Mouse (Mus musculus) olfactory bulb, adult 2 months (tissue): Measurements from ENCODE around the gene Exosc5. TPM values are rescaled to one million over a fixed set of nuclear protein-coding genes. Genes with fewer than 3 reads are reported as not detected.

ENCODE experiments used
- H3K27ac ChIP-seq: fragments of 200-500 bp; 2 replicates; pipeline ENCODE4 v1.5.1; 2012; ENCODE audit warnings: low read depth, low read length; ENCODE audit not compliant: insufficient read depth
- H3K4me1 ChIP-seq: fragments of 200-500 bp; 2 replicates; pipeline ENCODE4 v1.6.1; 2012; ENCODE audit warnings: low read length; ENCODE audit not compliant: control insufficient read depth, insufficient read depth
- H3K4me3 ChIP-seq: fragments of 200-500 bp; 2 replicates; pipeline ENCODE4 v1.5.1; 2012; ENCODE audit warnings: mild to moderate bottlenecking, low read depth, low read length, moderate library complexity; ENCODE audit not compliant: insufficient read depth
- CTCF ChIP-seq: fragments of 200-500 bp; IDR thresholded peaks from 2 replicates; pipeline ENCODE4 v1.5.1; 2012; ENCODE audit warnings: low read depth, mild to moderate bottlenecking, low read length, moderate library complexity; ENCODE audit not compliant: insufficient read depth
- POLR2A ChIP-seq: fragments of 200-500 bp; IDR thresholded peaks from 2 replicates; pipeline ENCODE4 v1.6.1; 2012; ENCODE audit warnings: mild to moderate bottlenecking, low read depth, low read length, moderate library complexity; ENCODE audit not compliant: insufficient read depth
- WGBS: fragments of 180-500 bp; shearing (Covaris S2); methylation state at CpG from one replicate; pipeline ENCODE4 v1.1.7; 2018; 5-methylcytosine and 5-hydroxymethylcytosine counted together
- polyA plus RNA-seq: library from polyadenylated mRNA; stranded (reverse); fragments of >200 nt; gene quantifications from 2 replicates; pipeline ENCODE4 v1.2.4, GENCODE M21; 2012; ENCODE audit warnings: low replicate concordance; ENCODE audit not compliant: missing spikeins, insufficient read depth, insufficient read length

Exosc5 gene
- polyA plus RNA-seq, 1 experiment: not detected

- Histone ChIP-seq H3K4me1 (peaks cover 22% of the 10 kb centered on the region), H3K4me3 (no peak overlapping the region), H3K27ac (no peak overlapping the region)
- 92% methylated on average over 12 of the region's 12 CpGs for WGBS
- TF ChIP-seq CTCF (no peak), POLR2A (no peak)
Measured at GRCm38 (mm10) chr7:25652244-25652759, 6.7 kb upstream of the Exosc5 start.

DNA sequence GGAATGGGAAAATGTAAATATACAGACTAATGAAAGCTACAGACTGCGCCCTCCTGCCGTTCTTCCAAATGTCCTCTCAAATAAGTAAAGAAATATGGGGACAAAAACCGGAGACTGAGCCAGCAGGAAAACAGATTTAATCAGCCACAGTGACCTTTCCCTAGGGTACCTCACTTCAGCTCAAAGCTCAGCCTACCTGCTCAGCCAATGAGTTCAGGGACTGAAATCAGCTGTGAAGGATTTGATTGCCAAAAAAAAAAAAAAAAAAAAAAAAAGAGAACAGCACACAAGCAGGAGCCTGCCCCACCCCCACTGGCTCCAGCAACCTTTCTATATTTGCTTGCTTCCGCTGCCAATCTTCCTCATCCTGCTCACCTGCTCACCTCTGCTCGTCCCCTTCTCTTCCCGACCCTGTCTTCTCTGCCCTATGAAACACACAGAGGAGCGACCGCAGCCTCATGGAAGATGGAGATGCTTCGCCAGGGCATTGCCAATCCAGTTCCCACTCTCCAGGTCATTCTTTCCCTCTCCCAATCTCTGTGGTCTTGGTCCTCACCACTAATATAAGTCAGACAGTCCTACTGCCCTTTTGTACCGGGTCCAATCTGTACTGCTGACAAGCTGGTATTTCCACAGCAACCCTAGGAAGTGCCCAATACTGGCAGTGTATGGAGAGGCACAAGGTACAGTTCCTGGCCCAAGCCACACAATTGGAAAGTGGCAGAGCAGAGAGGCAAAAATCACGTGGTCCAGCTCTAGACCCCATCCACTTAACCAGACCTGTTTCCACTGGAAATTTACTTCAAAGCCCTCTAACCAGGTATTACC, 3.1 kb upstream of the Exosc5 start:
- no peak for TF ChIP-seq CTCF
- TF ChIP-seq POLR2A: no peak
- Histone ChIP-seq H3K4me1 (peaks cover 16% of the 10 kb centered on the region), H3K4me3 (no peak overlapping the region), H3K27ac (no peak overlapping the region)
- WGBS: 74% methylated on average over 11 of the region's 11 CpGs

- Histone ChIP-seq H3K4me3 (peak overlapping the region; percentile 62), H3K4me1 (peaks cover 16% of the 10 kb centered on the region), H3K27ac (no peak overlapping the region)
- 21% methylated on average over 10 of the region's 10 CpGs for WGBS
- TF ChIP-seq CTCF (no peak), POLR2A (no peak)
Measured at GRCm38 (mm10) chr7:25657785-25658184, 1.2 kb upstream of the Exosc5 start.

DNA sequence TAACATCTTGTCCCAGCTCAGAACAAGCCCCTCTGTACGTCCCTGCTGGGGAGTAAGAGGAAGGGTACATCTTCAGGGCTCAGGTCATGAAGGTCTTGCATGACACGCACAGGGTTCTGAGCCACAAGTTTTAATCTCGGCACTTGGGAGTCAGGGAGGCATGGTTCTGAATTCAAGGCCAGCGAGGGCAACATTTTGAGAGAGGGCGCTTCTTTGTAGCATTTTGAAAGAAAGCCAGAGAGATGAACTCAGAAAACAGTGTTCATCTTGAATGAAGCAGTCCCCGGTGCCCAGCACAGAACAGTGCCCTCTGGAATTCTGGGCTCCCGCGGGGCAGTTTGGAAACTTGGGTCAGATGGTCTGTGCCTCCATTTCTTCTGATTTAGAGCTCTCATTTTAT, 7.4 kb downstream of the Exosc5 start:
- TF ChIP-seq POLR2A (no peak), CTCF (no peak)
- no peak overlapping the region for H3K4me3 ChIP-seq
- H3K4me1 ChIP-seq: no peaks in the 10 kb centered on the region
- WGBS: 89% methylated on average over 8 of the region's 8 CpGs
- no peak overlapping the region for H3K27ac ChIP-seq

DNA sequence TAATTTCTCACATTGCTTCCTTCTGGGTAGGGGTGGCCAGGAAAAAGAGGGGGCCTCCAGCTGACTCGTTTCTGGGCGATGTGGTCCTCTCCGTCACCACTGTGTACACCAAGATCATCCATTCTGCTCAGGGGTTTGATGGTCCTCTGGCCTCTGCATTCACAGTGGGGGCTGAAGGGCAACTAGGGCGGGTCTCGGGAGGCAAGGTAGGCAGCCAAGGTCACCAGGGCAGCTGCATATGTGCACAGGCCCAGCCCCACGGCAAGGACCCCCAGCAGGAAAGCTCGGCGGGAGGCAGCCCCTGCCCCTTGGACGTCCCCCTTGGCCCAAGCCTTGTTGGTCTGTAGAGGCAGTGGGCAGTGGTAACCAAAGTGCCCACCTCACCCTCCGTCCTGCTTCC, 10.2 kb downstream of the Exosc5 start:
- H3K27ac ChIP-seq: no peak overlapping the region
- WGBS: 93% methylated on average over 10 of the region's 10 CpGs

DNA sequence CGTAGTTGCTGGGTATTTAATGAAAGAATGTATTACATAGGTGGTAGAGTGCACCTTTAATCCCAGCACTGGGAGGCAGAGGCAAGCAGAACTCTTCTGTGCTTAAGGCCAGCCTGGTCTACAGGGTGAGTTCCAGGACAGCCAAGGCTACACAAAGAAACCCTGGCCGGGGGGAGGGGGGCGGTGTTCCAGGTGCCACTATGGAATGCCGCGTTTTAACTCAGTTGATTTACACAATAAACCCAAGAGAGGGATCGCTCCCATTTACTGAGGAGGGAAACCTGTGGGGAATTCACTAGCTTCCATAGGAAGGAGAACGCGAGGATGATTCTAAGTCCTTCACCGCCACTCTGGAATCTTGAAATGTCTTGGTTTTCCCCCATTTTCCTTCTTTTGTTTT, 10.7 kb downstream of the Exosc5 start:
- Histone ChIP-seq H3K4me3 (no peak overlapping the region), H3K4me1 (0 out of 2 replicates have a peak, but pooled peaks cover 2% of the 10 kb centered on the region), H3K27ac (no peak overlapping the region)
- 81% methylated on average over 9 of the region's 9 CpGs for WGBS
- no peak for TF ChIP-seq CTCF
- no peak for TF ChIP-seq POLR2A

More for the DNA sequence above, 10.2 kb downstream of the Exosc5 start:
- no peak overlapping the region for H3K4me3 ChIP-seq
- TF ChIP-seq CTCF (no peak), POLR2A (no peak)
- no peaks in the 10 kb centered on the region for H3K4me1 ChIP-seq

- Histone ChIP-seq H3K27ac (no peak overlapping the region), H3K4me1 (0 out of 2 replicates have a peak, but pooled peaks cover 2% of the 10 kb centered on the region), H3K4me3 (no peak overlapping the region)
- TF ChIP-seq CTCF: no peak
- TF ChIP-seq POLR2A: no peak
- 89% methylated on average over 4 of the region's 4 CpGs for WGBS
Measured at GRCm38 (mm10) chr7:25670096-25670495, 11.1 kb downstream of the Exosc5 start.

- Histone ChIP-seq H3K27ac (no peak overlapping the region), H3K4me3 (no peak overlapping the region), H3K4me1 (peaks cover 12% of the 10 kb centered on the region; the same call in 1 of the 2 replicates)
- 74% methylated on average over 2 of the region's 2 CpGs for WGBS
- TF ChIP-seq POLR2A (no peak), CTCF (no peak)
Measured at GRCm38 (mm10) chr7:25671686-25672085, 12.7 kb downstream of the Exosc5 start.

- H3K4me1 ChIP-seq: peaks cover 13% of the 10 kb centered on the region; the same call in 1 of the 2 replicates
- WGBS: 56% methylated on average over 4 of the region's 4 CpGs
- no peak overlapping the region for H3K4me3 ChIP-seq
- H3K27ac ChIP-seq: no peak overlapping the region
- TF ChIP-seq POLR2A (no peak), CTCF (no peak)
Measured at GRCm38 (mm10) chr7:25672442-25672841, 13.5 kb downstream of the Exosc5 start.
